Mouse (Mus musculus): ENCODE measurements around the gene Enho. TPM values are rescaled to one million over a fixed set of nuclear protein-coding genes. Genes with fewer than 3 reads are reported as not detected.
"Not testable (repeated sequence)": the region's sequence is repeated elsewhere in the genome, so short reads cannot be mapped to it uniquely, and the experiment has no call there.

Gene Enho
- 1 to 10 TPM; 6.7 to 9.9 TPM for total RNA-seq (2021)
- long read RNA-seq, experiment 1, transcript Enho-201 (2 exons, 1,269 nt) = major isoform, 11 of 12 reads
- long read RNA-seq, experiment 1, partial matches to known transcripts = 1 of 12 reads
- long read RNA-seq, experiment 1, other reads (novel, unspliced or antisense) = 0 of 12 reads
- long read RNA-seq, experiment 2, transcript Enho-201 (2 exons, 1,269 nt) = major isoform, 10 of 10 reads
- long read RNA-seq, experiment 2, partial matches to known transcripts = 0 of 10 reads
- long read RNA-seq, experiment 2, other reads (novel, unspliced or antisense) = 0 of 10 reads

DNA sequence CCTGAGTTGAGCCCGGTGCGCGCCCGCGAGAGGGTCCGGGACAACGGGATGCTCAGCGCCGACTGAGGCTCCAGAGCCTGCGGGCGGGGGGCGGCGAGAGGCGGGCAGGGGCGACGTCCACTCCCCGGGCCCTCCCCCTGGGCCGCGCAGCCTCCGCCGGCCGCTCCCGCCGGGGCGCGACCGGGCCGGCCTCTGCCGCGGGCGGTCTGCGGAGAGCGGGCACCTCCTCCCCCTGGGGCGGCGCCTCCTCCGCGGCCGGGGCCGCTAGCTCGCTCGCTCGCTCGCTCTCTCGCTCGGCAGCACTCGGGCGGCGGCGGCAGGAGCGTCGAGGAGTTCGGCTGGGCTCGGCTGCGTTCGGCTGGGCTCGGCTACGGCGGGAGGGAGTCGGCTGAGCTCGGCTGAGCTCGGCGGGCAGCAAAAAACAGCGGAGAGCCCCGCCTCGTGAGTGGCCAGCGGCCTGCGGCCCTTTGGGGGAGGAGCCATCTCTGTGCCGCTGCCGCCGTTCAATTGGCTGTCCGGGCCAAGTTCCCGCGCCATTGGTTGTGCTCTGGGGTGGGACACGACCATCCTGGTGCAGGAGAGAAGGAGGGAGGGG lies at the start of gene Enho:
Gene Enho (minus strand): TSS at position 412 of the 595 bp plus-strand sequence.
- intact Hi-C loops (cut with DNase I; ENCODE audit: low total_unique reads) = no loop called here
- DNase-seq = peak; percentile 95

DNA sequence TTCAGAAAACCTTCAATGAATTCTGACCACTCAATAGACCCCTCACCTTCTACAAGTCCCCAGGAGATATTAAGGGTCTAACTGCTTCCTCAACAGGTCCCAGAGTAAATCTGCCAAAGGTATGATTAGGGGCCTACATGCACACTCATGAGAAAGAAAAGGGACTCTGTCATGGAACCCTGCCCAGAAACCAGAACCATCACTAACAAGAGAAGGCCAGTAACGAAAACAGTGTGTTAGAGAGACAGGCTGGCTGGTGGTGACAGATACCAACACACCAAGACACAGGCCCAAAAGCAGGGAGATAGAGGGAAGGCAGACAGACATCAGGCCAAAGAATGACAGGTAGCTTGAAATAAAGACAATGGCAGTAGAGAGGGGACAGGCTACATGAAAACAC lies 48.4 kb upstream of the Enho start:
- DNase-seq; intact Hi-C loops (cut with DNase I; ENCODE audit: low total_unique reads): not testable (repeated sequence)

DNA sequence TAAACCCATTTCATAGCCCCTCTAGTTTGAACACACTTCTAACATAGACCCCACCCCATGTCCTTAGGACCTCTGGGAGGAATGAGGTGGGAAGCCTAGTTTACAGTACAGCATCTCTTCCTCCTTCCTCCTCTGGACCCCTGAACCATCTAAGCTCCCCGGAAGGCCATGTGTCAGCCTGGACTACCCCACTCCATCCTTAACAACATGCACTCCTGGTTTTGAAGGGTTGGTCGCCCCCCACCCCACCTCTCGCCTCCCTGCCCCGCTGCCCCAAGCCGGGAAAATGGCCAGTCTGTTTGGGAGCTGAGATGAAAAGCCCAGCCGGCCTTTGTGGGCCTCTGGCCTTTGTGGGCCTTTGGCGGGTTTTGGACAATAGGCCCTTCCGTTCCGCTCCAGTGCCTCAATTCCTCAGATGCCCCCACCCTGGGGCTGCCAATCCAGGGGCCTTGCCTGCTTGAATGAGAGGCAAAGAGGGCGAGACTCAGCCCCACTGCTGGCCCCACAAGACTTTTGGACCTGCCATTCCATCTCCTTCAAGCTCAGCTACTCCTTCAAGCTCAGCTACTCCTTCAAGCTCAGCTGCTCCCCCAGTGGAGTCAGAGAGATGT lies 45.9 kb upstream of the Enho start:
- intact Hi-C loops (cut with DNase I; ENCODE audit: low total_unique reads); DNase-seq: not testable (repeated sequence)

DNA sequence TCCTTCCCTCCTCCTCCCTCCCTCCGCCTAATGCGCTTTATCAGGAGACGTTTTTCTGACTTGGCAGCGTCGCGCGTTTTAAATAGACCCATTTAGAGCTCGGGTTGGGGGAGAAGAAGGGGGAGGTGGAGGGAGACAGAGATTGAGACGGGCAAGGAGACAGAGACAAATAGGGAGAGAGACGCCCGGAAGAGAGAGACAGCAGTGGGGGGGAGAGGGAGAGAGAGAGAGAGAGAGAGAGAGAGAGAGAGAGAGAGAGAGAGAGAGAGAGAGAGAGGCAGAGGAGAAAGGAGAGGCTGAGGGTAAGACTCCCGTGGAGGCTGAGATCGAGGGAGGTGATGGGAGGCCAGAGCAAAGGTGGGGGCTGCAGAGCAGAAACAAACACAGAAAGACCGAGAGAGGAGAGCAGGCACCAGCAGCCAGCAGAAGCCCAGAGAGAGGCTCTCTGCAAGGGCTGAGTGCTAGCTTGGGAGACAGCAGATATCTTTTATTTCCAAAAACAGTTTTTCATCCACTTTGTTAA lies 44.9 kb upstream of the Enho start:
- intact Hi-C loops (cut with DNase I; ENCODE audit: low total_unique reads) = not testable (repeated sequence)
- DNase-seq = peak; percentile 2

DNA sequence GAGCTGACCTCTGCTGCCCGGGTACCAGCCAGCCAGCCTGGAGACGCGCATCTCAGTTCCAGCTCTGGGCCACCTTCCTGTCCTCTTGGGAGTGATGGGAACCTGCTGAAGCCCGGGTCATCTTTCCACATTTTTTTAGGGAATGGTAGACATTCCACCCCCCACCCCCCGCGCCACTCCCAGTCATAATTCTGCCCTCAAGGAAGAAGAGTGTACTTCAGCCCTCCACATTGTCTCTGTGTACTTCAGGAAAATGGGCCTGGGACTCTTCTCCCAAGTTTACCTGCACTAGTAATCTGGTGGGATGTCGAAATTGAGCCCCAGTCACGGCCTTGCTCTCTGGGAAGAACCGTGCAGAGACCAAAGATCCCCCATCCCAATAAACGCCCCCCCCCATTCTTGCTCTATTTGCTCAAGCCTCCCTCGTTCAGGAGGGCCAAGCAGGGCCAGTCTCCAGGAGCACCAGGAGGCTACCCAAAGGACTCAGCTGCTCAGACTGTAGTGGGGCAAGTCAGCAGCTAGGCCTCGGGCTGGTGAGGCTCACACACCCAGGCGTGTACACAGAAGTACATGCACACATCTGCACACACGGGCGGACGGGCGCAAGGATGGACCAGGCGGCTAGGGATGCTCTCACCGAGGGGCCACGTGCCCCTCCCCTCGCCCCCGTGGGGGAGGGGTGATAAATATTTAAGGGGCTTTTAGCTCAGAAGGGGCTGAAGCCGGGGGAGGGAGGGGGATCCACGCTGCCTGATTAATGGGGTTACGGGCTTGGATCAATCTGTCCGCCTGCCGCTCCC lies 44.2 kb upstream of the Enho start:
- intact Hi-C loops (cut with DNase I; ENCODE audit: low total_unique reads) = not testable (repeated sequence)
- peak; percentile 3 for DNase-seq

DNA sequence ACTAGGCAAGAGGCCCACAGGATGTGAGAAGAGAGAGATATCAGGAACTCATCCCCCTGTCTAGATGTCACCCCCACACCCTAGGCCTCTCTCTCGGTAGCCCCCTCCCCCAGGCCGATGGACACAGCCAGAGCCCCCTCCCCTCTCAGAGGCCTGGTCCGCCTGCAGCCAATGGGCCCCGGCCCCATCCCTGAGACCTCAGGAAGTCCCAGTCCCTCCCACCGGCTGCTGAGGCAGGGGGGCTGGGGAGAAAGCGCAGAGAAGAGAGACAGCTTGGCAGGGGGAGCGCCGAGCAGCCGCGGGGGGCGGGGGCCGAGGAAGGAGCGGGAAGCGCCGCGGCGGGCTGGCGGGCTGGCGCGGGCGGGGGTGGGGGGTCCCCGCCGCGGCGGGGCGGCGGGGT lies 43.2 kb upstream of the Enho start:
- peak; percentile 2 for DNase-seq
- intact Hi-C loops (cut with DNase I; ENCODE audit: low total_unique reads) = not testable (repeated sequence)

DNA sequence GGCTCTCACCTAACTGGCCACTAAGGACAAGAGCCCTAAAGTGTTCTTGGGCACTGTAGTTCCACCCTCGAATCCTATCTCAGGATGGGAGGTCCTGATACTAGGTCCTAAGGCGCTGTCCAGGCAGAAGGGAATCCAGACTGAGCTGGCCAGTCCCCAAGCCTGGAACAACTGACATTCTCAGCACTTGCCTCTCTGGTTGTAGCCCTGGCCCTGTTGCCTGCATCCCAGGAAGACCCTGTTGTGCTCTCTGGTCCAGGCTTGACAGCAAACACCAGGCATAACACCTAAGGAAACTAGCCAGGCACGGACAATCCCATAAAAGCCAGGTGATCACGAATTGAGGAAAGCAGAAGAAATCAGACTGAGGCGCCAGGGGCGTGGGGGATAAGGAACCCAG lies 42.7 kb upstream of the Enho start:
- intact Hi-C loops (cut with DNase I; ENCODE audit: low total_unique reads) = no loop called here

DNA sequence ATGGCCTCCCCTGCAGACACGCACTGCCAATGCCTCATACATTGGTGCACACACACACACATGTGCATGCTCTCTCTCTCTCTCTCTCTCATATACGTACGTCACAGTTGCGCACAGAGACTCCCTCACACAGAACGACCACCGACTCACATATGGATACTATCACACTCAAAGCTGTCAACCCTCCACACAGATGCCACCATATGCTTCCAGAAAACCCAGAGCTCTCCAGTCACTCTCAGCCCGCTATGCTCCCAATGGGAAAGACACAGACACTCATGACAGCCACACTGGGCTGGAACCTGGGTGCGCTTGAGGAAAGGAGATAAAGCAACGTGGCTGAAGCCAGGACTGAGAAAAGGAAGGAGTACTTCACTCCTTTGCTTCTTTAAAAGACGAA lies 41.8 kb upstream of the Enho start:
- intact Hi-C loops (cut with DNase I; ENCODE audit: low total_unique reads) = no loop called here
- peak; percentile 1 for DNase-seq

More for the DNA sequence above, 42.7 kb upstream of the Enho start:
- peak; percentile 10 for DNase-seq

DNA sequence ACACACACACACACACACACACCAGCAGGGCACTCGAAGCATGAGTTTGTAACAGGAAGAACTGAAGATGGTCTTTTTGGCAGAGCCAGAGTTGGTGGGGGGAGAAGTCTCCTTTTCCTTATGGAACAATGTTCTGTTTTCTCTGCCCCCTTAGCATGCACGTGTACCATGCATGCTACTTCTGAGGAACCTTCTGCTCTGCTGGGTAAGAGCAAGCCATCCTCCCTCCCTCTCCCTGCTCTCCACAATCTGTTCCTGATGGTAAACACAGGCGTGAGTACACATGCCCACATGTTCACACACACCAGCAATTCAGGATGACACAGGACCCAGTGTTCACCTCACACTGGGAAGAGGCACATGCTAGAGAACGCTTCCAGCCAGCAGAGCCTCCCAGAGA lies 41.1 kb upstream of the Enho start:
- intact Hi-C loops (cut with DNase I; ENCODE audit: low total_unique reads) = no loop called here
- DNase-seq = no peak

DNA sequence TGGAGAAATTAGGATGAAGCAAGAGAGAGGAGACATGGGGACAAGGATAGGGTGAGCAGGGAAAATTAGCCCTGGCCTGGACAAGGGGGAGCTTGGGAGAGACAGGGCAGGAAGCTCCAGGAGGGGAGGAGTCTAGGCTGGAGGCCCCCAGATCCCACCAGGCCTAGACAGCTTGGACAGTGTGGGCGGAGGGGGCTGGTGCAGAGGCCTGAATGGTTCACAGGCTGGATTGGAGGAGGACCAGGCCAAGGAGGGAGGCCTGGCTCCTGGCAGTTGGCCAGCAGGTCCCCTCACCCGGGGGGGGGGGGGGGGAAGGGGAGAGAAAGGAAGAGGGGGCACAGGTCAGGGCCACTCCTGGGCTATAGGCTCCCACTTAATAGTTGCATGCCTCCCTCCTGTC lies 39.2 kb upstream of the Enho start:
- no peak for DNase-seq
- intact Hi-C loops (cut with DNase I; ENCODE audit: low total_unique reads) = no loop called here

DNA sequence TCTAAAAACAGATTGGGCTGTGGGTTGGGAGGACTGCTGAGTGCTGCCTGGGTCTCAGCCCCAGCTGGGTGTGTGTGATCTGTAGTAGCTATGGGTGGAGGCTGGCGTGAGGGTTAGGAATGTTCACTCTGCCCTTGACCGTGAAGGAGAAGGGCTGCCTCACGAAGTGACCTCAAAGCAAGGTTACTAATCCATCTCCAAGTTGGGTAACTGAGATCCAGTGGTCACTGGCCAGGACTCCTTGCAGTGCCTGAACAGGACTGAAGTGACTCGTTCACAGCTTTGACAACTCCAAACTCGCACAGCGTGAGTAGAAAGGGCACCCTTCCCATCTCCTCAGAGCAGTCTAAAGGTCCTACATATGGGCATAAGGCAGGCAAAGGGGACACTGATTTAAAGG lies 38.7 kb upstream of the Enho start:
- intact Hi-C loops (cut with DNase I; ENCODE audit: low total_unique reads) = no loop called here
- no peak for DNase-seq

DNA sequence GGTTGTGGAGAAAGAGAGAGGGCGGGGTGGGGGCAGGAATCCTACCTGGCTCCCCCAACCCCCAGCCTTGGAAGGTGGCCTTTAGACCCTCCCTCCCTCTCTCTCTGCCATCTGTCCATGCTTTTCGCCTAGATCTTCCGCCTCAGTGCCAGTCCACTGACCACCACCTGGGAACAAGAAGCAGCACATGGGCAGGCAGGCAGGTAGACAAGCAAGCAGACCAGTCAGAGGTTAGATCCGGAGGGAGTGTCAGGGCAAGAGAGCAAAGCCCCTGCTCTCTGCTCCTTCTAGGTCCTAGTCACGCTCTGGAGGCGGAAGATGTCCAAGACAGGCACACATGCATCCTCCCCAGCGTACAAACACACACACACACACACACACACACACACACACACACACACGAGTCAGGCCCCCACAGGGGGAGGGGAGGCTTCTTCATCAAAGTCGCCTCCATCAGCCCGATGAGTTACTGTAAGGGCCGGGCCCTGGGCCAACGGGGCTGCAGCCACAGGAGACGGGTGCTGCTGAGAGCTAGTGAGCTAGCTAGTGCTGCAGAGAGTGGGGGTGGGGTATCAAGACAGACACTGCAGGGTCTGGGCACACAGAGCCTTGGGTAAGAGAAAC lies 37.0 kb upstream of the Enho start:
- DNase-seq = peak; percentile 58

DNA sequence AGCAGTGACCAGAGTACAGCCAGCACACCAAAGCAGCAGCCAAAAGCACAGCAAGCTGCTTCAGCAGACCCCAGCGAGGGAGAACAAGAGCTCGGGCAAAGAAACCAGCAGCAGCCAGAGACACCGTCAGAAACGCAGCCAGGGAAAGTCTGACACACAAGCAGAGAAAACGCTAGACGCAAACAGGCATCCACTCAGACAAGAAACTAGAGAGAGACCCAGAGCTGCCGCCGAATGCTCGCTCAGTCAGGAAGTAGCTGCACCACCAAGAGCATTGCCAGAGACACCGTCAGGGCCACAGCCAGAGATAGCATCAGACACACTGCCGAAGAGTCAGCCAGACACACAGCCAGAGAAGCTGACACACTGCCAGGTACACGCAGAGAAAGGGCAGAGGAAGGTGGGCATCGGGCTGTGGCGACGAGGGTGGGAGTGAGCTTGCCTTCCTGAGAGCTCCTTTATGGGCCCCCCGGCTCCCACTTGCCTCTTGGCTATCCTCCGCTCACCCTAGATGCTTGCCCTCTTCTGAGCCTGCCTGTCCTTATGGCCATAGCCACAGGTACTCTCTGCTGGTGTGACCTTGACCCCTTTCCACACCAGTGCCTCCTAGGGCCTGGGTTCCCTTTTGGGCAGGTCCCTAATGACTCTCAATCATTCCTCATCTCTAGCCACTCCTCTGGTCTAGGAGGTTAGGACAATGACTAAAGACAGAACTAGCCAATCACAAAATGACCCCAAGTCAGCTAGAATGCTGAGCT lies 36.3 kb upstream of the Enho start:
- intact Hi-C loops (cut with DNase I; ENCODE audit: low total_unique reads) = no loop called here
- DNase-seq = no peak

More for the DNA sequence above, 37.0 kb upstream of the Enho start:
- intact Hi-C loops (cut with DNase I; ENCODE audit: low total_unique reads) = no loop called here

DNA sequence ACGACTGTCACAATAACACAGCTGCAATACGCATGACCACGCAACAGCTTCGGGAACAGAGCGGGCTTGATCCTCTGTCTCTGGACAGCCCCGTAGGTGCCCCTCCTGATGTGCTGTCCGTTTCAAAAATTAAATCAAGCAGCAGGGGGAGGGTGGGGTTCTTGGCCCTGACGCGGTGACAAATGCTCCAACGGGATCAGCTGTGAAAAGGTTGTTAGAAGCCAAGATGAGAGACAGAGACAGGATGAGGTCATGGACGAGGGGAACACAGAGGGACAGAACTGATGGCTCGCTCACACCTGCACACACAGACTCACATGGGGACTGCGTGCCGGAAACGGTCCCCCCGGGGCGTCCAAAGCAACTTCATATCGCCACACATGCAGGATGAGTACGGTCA lies 33.1 kb upstream of the Enho start:
- intact Hi-C loops (cut with DNase I; ENCODE audit: low total_unique reads) = no loop called here
- no peak for DNase-seq

DNA sequence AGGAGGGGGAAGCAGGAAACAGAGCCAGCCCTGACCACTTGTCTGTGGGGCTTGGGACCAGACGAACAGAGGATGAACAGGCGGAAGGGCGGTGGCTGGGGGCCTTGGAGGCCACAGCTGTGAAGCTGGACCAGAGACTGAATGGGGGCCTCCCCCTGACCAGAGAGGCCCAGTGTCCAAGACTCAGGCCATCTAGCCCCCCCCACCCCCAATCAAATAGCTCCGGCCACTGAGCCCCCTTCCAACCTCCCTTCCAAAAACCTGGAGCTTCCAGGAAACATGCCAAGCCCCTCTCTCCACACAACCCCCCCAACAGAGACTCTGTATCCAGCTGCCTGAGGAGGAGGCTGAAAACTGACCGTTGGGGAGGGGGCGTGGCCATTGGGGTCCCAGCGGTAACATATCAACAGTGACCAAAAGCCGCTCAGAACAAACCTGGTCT lies 32.4 kb upstream of the Enho start:
- DNase-seq = peak; percentile 54
- intact Hi-C loops (cut with DNase I; ENCODE audit: low total_unique reads) = no loop called here

DNA sequence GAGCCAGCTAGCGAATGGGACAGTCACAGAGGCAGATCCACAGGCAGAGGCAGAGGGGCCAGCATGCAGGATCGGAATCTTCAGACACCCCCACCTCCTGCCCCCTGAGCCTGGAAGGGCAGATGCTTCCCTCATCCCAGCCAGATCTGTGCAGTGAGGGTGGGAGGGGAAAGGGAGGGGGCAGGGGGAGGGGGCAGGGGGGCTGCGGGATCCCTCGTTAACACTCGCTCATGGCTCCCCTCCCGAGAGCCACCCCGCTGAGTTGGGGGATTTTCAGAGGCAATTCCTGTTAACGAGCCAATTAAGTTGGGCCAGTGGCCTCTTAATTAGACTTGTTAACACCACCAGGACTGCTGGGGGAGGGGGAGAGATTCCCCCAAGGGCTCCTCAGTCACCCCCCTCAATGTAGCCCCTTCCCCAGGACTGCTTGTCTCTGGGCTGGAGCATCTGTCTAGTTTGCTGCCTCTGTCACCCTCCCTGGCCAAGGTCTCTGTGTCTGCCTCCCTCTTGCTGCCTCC lies 31.9 kb upstream of the Enho start:
- no peak for DNase-seq
- intact Hi-C loops (cut with DNase I; ENCODE audit: low total_unique reads) = no loop called here

DNA sequence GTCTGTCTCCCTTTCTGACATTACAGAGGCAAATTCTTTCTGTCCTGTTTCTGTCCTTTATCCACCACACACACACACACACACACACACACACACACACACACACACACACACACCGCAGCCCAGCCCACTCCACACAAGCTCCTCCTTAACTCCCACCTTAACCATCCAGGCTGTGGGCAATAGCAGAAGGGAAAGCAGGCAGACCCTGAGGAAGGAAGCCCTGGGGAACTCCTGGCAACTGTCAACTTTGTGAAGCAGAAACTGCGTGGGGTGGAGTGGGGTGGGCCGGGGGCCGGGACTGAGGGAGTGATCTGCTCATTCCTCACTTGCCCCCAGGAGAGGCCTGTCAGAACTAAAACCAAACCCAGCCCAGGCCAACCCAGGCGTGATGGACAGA lies 31.4 kb upstream of the Enho start:
- no peak for DNase-seq
- intact Hi-C loops (cut with DNase I; ENCODE audit: low total_unique reads) = no loop called here

DNA sequence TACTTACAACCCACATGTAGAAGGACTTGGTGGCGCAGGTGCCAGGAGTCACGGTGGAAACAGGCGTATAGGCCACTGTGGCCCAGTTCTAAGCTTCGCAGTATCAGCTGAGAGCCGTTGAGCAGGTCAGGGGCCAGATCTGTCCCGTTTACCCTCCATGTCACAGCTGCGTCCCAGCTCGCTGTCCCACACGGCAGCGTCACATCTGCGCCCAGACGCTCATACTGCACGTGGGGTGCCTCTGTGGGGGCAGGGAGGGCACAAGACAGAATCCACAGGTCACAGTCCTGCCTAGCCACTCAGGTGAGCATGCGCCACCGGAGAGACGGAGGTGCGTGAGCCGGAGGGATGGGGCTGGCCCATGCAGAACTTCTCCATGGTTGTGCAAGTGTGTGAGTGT lies 30.7 kb upstream of the Enho start:
- DNase-seq = no peak
- intact Hi-C loops (cut with DNase I; ENCODE audit: low total_unique reads) = no loop called here

DNA sequence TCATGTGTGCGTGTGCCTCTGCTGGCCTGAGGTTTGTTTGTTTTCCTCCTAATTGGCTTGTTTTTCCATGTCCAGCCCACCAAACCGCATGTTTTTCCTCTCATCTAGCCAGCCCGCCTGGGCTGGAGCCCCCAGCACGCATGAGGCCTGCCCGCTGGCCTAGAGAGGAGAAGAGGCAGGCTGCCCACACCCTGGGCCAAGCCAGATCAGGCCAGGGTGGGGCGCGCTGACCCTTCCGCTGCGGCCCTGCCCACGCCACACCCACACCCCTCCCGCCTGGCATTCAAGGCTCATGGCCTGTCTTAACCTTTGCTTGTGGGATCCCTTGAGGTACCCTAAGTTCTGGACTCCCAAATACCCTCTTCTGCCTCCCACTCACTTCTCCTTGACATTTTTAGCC lies 26.5 kb upstream of the Enho start:
- intact Hi-C loops (cut with DNase I; ENCODE audit: low total_unique reads) = no loop called here
- DNase-seq = peak; percentile 44
